Mouse (Mus musculus): Measurements from ENCODE around the gene Dusp12. TPM values are rescaled to one million over a fixed set of nuclear protein-coding genes. Genes with fewer than 3 reads are reported as not detected.

Dusp12 gene
- total and polyA plus RNA-seq, 3 experiments = 10.0 to 14.4 (median 13.2) TPM

- Histone ChIP-seq H3K4me3 (ENCODE audit: low read depth, low read length) (no peak overlapping the region), H3K4me1 (ENCODE audit: insufficient read depth, low read depth, low read length) (peaks cover 15% of the 10 kb centered on the region), H3K27me3 (ENCODE audit: insufficient read depth, low read length) (peaks cover 2% of the 10 kb centered on the region), H3K9me3 (replicated peaks) (no peaks in the 10 kb centered on the region), H3K36me3 (replicated peaks) (no peaks in the 10 kb centered on the region)
- DNase-seq (ENCODE audit: low spot score) (no peak), ATAC-seq (ENCODE audit: extremely low read depth, insufficient number of reproducible peaks, low FRiP score, poor library complexity, severe bottlenecking) (no peak)
- TF ChIP-seq POLR2AphosphoS5 (IDR thresholded peaks at IDR 0.05; ENCODE audit: insufficient replicate concordance, low read depth, low read length) (no peak), TAL1 (conservative IDR thresholded peaks at IDR 0.05; ENCODE audit: low read depth, low read length) (no peak), GATA2 (IDR thresholded peaks at IDR 0.05; ENCODE audit: borderline replicate concordance, low read depth, low read length) (no peak), CTCF (IDR thresholded peaks at IDR 0.05; ENCODE audit: low read depth, low read length) (no peak), GATA1 (IDR thresholded peaks at IDR 0.05; ENCODE audit: borderline replicate concordance, low read length) (no peak)
Measured at GRCm38 (mm10) chr1:170892279-170892678, 6.9 kb upstream of the Dusp12 start.

GRCm38 (mm10) chr1:170891646-170892045, 6.3 kb upstream of the Dusp12 start:
- TF ChIP-seq POLR2AphosphoS5 (IDR thresholded peaks at IDR 0.05; ENCODE audit: insufficient replicate concordance, low read depth, low read length) = no peak
- TF ChIP-seq GATA2 (IDR thresholded peaks at IDR 0.05; ENCODE audit: borderline replicate concordance, low read depth, low read length) = no peak
- TF ChIP-seq GATA1 (IDR thresholded peaks at IDR 0.05; ENCODE audit: borderline replicate concordance, low read length) = no peak
- no peak for TF ChIP-seq TAL1 (conservative IDR thresholded peaks at IDR 0.05; ENCODE audit: low read depth, low read length)
- no peak for TF ChIP-seq CTCF (IDR thresholded peaks at IDR 0.05; ENCODE audit: low read depth, low read length)
- Histone ChIP-seq H3K27me3 (ENCODE audit: insufficient read depth, low read length) (peaks cover 2% of the 10 kb centered on the region), H3K36me3 (replicated peaks) (no peaks in the 10 kb centered on the region), H3K4me3 (ENCODE audit: low read depth, low read length) (no peak overlapping the region), H3K9me3 (replicated peaks) (no peaks in the 10 kb centered on the region), H3K4me1 (ENCODE audit: insufficient read depth, low read depth, low read length) (peaks cover 9% of the 10 kb centered on the region)
- no peak for DNase-seq (ENCODE audit: low spot score)
- no peak for ATAC-seq (ENCODE audit: extremely low read depth, insufficient number of reproducible peaks, low FRiP score, poor library complexity, severe bottlenecking)

GRCm38 (mm10) chr1:170889310-170889709, 4.0 kb upstream of the Dusp12 start:
- H3K4me3 ChIP-seq (ENCODE audit: low read depth, low read length) = no peak overlapping the region
- DNase-seq (ENCODE audit: low spot score) (no peak), ATAC-seq (ENCODE audit: extremely low read depth, insufficient number of reproducible peaks, low FRiP score, poor library complexity, severe bottlenecking) (no peak)
- H3K4me1 ChIP-seq (ENCODE audit: insufficient read depth, low read depth, low read length) = peaks cover 14% of the 10 kb centered on the region
- no peak for TF ChIP-seq GATA1 (IDR thresholded peaks at IDR 0.05; ENCODE audit: borderline replicate concordance, low read length)
- TF ChIP-seq TAL1 (conservative IDR thresholded peaks at IDR 0.05; ENCODE audit: low read depth, low read length) = no peak
- TF ChIP-seq CTCF (IDR thresholded peaks at IDR 0.05; ENCODE audit: low read depth, low read length) = no peak
- TF ChIP-seq GATA2 (IDR thresholded peaks at IDR 0.05; ENCODE audit: borderline replicate concordance, low read depth, low read length) = no peak
- TF ChIP-seq POLR2AphosphoS5 (IDR thresholded peaks at IDR 0.05; ENCODE audit: insufficient replicate concordance, low read depth, low read length) = no peak
- H3K36me3 ChIP-seq (replicated peaks) = no peaks in the 10 kb centered on the region
- peaks cover 2% of the 10 kb centered on the region for H3K27me3 ChIP-seq (ENCODE audit: insufficient read depth, low read length)
- H3K9me3 ChIP-seq (replicated peaks) = no peaks in the 10 kb centered on the region

- ATAC-seq (ENCODE audit: extremely low read depth, insufficient number of reproducible peaks, low FRiP score, poor library complexity, severe bottlenecking) (no peak), DNase-seq (ENCODE audit: low spot score) (no peak)
- Histone ChIP-seq H3K4me1 (ENCODE audit: insufficient read depth, low read depth, low read length) (peaks cover 13% of the 10 kb centered on the region), H3K36me3 (replicated peaks) (peaks cover 17% of the 10 kb centered on the region), H3K27me3 (ENCODE audit: insufficient read depth, low read length) (peaks cover 2% of the 10 kb centered on the region), H3K4me3 (ENCODE audit: low read depth, low read length) (no peak overlapping the region), H3K9me3 (replicated peaks) (no peaks in the 10 kb centered on the region)
- TF ChIP-seq POLR2AphosphoS5 (IDR thresholded peaks at IDR 0.05; ENCODE audit: insufficient replicate concordance, low read depth, low read length) (no peak), TAL1 (conservative IDR thresholded peaks at IDR 0.05; ENCODE audit: low read depth, low read length) (no peak), GATA2 (IDR thresholded peaks at IDR 0.05; ENCODE audit: borderline replicate concordance, low read depth, low read length) (no peak), GATA1 (IDR thresholded peaks at IDR 0.05; ENCODE audit: borderline replicate concordance, low read length) (no peak), CTCF (IDR thresholded peaks at IDR 0.05; ENCODE audit: low read depth, low read length) (no peak)
Measured at GRCm38 (mm10) chr1:170886044-170886458, 711 bp upstream of the Dusp12 start.

- H3K4me3 ChIP-seq (ENCODE audit: low read depth, low read length) = peak overlapping the region; percentile 97
- ATAC-seq (ENCODE audit: extremely low read depth, insufficient number of reproducible peaks, low FRiP score, poor library complexity, severe bottlenecking) = no peak
- TF ChIP-seq GATA1 (IDR thresholded peaks at IDR 0.05; ENCODE audit: borderline replicate concordance, low read length) = no peak
- no peak for TF ChIP-seq TAL1 (conservative IDR thresholded peaks at IDR 0.05; ENCODE audit: low read depth, low read length)
- H3K4me1 ChIP-seq (ENCODE audit: insufficient read depth, low read depth, low read length) = peaks cover 13% of the 10 kb centered on the region
- no peak for DNase-seq (ENCODE audit: low spot score)
- peaks cover 32% of the 10 kb centered on the region for H3K36me3 ChIP-seq (replicated peaks)
- H3K9me3 ChIP-seq (replicated peaks) = no peaks in the 10 kb centered on the region
- peaks cover 2% of the 10 kb centered on the region; the same call in 1 of the 2 replicates for H3K27me3 ChIP-seq (ENCODE audit: insufficient read depth, low read length)
Measured at GRCm38 (mm10) chr1:170884390-170884789, 950 bp downstream of the Dusp12 start.

- Histone ChIP-seq H3K9me3 (replicated peaks) (no peaks in the 10 kb centered on the region), H3K27me3 (ENCODE audit: insufficient read depth, low read length) (peaks cover under 1% of the 10 kb centered on the region; the same call in 1 of the 2 replicates), H3K4me3 (ENCODE audit: low read depth, low read length) (no peak overlapping the region), H3K4me1 (ENCODE audit: insufficient read depth, low read depth, low read length) (peaks cover 13% of the 10 kb centered on the region), H3K36me3 (replicated peaks) (peaks cover 37% of the 10 kb centered on the region)
- ATAC-seq (ENCODE audit: extremely low read depth, insufficient number of reproducible peaks, low FRiP score, poor library complexity, severe bottlenecking) (no peak), DNase-seq (ENCODE audit: low spot score) (no peak)
- TF ChIP-seq TAL1 (conservative IDR thresholded peaks at IDR 0.05; ENCODE audit: low read depth, low read length) = no peak
- no peak for TF ChIP-seq GATA2 (IDR thresholded peaks at IDR 0.05; ENCODE audit: borderline replicate concordance, low read depth, low read length)
- TF ChIP-seq GATA1 (IDR thresholded peaks at IDR 0.05; ENCODE audit: borderline replicate concordance, low read length) = no peak
- TF ChIP-seq POLR2AphosphoS5 (IDR thresholded peaks at IDR 0.05; ENCODE audit: insufficient replicate concordance, low read depth, low read length) = no peak
- no peak for TF ChIP-seq CTCF (IDR thresholded peaks at IDR 0.05; ENCODE audit: low read depth, low read length)
Measured at GRCm38 (mm10) chr1:170882915-170883485, 2.3 kb downstream of the Dusp12 start.

Data from G1E (cell line).